Mouse (Mus musculus) stomach, embryonic 16.5 days (tissue): ENCODE measurements around the gene Plcg2. TPM values are rescaled to one million over a fixed set of nuclear protein-coding genes. Genes with fewer than 3 reads are reported as not detected.

ENCODE experiments used
- ATAC-seq: fragments of 200-750 bp; cut with Nextera tagmentation; 2 replicates; pipeline ENCODE4 v1.8.0; 2017; ENCODE audit warnings: moderate number of reproducible peaks, moderate TSS enrichment; ENCODE audit not compliant: insufficient read depth, low FRiP score
- H3K27ac ChIP-seq: fragments of 300-500 bp; sonication (generic); 2 replicates; pipeline ENCODE4 v1.5.1; 2014; ENCODE audit warnings: low read length
- H3K27me3 ChIP-seq: fragments of 300-500 bp; sonication (generic); 2 replicates; pipeline ENCODE4 v1.6.1; 2014; ENCODE audit warnings: low read length, control low read depth, mixed read lengths; ENCODE audit not compliant: control insufficient read depth, insufficient read depth
- H3K36me3 ChIP-seq: fragments of 300-500 bp; sonication (generic); 2 replicates; pipeline ENCODE4 v1.6.1; 2014; ENCODE audit warnings: low read length; ENCODE audit not compliant: control insufficient read depth, insufficient read depth
- H3K4me1 ChIP-seq: fragments of 300-500 bp; sonication (generic); 2 replicates; pipeline ENCODE4 v1.6.1; 2014; ENCODE audit warnings: low read length, control low read depth, mixed read lengths; ENCODE audit not compliant: control insufficient read depth, insufficient read depth
- H3K4me2 ChIP-seq: fragments of 300-500 bp; sonication (generic); 2 replicates; pipeline ENCODE4 v1.6.1; 2014; ENCODE audit warnings: low read depth, low read length, mixed read lengths
- H3K4me3 ChIP-seq: fragments of 300-500 bp; sonication (generic); replicated peaks from 2 replicates; pipeline ENCODE4 v1.5.1; 2014; ENCODE audit warnings: mild to moderate bottlenecking, low read length
- H3K9ac ChIP-seq: fragments of 300-500 bp; sonication (generic); 2 replicates; pipeline ENCODE4 v1.6.1; 2014; ENCODE audit warnings: low read length
- H3K9me3 ChIP-seq: fragments of 300-500 bp; sonication (generic); replicated peaks from 2 replicates; pipeline ENCODE4 v1.6.1; 2016; ENCODE audit warnings: low read length, control low read depth; ENCODE audit not compliant: control insufficient read depth
- WGBS: fragments of 180-500 bp; shearing (Covaris S2); extraction: QIAGEN DNeasy Blood & Tissue Kit; methylation state at CpG from one replicate; pipeline ENCODE4 v1.1.7; 2014; 5-methylcytosine and 5-hydroxymethylcytosine counted together
- polyA plus RNA-seq: library from polyadenylated mRNA; unstranded; fragments of >200 nt; fragmentation: Nextera tagmentation; extraction: Ambion mirVana; gene quantifications from 2 replicates; pipeline ENCODE4 v1.2.1, GENCODE M21; 2015

Plcg2 gene
- polyA plus RNA-seq, 1 experiment from 2014 or later, result 5.2 TPM

DNA sequence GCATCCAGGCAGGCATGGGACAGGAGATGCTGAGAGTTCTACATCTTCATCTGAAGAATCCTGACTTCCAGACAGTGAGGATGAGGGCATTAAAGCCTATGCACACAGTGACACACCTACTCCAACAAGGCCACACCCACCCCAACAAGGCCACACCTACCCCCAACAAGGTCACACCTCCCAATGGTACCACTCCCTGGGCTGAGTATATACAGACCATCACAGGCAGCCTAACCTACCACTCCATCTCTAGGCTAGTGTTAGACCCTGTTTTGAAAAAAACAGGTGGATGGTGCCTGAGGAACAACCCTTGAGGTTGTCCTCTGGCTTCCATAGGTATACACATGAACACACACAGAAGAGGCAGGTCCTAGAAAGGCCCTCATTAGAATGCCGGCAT, 154.2 kb downstream of the Plcg2 start:
- peak; percentile 21; the same call in 1 of the 2 replicates for ATAC-seq
- Histone ChIP-seq H3K9ac (no peak overlapping the region), H3K4me1 (no peaks in the 10 kb centered on the region), H3K27me3 (no peaks in the 10 kb centered on the region), H3K4me2 (no peak overlapping the region), H3K36me3 (no peaks in the 10 kb centered on the region), H3K27ac (no peak overlapping the region), H3K9me3 (0 out of 2 replicates have a peak, but pooled peaks cover 6% of the 10 kb centered on the region), H3K4me3 (no peak overlapping the region)
- WGBS, result 93% methylated on average over 1 of the region's 1 CpGs

GRCm38 (mm10) chr8:117658990-117659389, 160.9 kb downstream of the Plcg2 start:
- Histone ChIP-seq H3K4me1 (peaks cover 14% of the 10 kb centered on the region), H3K27ac (no peak overlapping the region), H3K9me3 (no peaks in the 10 kb centered on the region), H3K4me2 (no peak overlapping the region), H3K27me3 (no peaks in the 10 kb centered on the region), H3K4me3 (no peak overlapping the region), H3K36me3 (peaks cover 3% of the 10 kb centered on the region; the same call in 1 of the 2 replicates), H3K9ac (no peak overlapping the region)
- no peak for ATAC-seq
- WGBS, result 69% methylated on average over 7 of the region's 7 CpGs

DNA sequence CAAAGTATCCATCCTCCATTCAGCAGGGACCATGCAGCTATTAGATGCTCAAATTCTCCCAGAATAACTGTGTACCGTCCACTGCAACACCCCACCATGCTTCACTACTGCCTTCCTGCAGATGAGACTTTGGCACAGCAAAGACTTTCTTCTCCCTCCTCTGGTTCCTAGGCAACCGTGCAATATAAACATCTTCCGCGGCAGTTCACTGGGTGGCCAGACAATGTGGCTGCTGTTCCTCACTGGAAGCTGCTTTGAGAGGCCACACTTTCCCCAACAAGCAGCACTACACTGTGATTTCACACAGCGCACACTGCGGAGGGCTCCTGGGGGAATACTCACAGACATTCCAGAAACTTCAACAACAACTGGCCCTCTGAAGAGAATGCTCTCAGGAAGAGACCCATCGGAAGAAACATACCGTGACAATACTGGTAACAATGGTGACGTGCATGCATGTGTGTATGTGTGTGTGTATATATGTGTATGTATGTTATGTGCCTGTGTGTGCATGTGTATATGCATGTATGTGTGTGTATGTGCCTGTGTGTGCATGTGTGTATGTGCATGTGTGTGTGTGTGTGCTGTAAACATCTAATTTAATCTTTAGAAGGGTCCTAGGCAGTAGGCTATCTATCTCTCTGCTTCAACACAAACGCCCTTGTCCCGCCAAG, 162.4 kb downstream of the Plcg2 start:
- ATAC-seq, result peak; percentile 82
- Histone ChIP-seq H3K27ac (peak overlapping the region; percentile 57; the same call in 1 of the 2 replicates), H3K9ac (peak overlapping the region; percentile 36; the same call in 1 of the 2 replicates)

DNA sequence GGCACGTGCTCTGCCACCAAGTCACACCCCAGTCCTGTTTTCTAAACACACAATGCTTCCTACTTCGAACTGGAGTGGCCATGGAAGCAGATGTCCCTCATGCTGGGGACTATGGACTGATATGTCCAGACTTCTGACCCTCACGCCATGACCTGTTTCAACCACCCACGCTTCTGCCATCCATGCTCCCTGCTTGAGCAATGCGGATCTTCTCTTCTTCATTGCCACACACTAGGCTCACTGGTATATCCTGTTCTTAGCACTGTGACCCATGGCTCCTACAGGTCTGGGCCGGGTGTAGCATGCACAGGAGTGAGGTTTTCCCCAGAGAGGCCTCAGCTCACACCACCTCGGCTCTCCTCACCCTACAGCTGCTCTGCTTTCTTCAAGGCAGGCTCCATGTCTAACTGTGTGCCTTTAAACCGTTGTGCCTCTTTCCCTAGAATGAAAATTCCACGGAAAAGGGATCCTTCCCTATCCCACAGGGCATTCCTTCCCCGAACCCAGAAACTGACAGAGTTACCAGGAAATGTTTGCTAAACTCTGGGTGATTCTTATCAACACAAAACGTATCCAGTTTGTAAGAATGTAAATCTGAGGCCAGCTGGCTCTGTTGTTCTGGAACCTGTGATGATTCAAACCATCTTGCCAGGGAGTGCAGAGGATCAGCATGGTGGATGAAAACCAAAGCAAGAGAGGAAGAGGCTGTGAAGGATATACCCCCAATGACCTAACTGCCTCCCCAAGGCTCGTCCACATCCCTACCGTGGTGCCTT, 169.4 kb downstream of the Plcg2 start:
- WGBS, result 60% methylated on average over 13 of the region's 13 CpGs
- Histone ChIP-seq H3K27me3 (no peaks in the 10 kb centered on the region; the same call in 1 of the 2 replicates), H3K4me2 (no peak overlapping the region), H3K27ac (no peak overlapping the region), H3K36me3 (peaks cover 7% of the 10 kb centered on the region; the same call in 1 of the 2 replicates), H3K9ac (no peak overlapping the region), H3K9me3 (no peaks in the 10 kb centered on the region), H3K4me3 (no peak overlapping the region), H3K4me1 (no peaks in the 10 kb centered on the region)
- ATAC-seq, result no peak

More for the DNA sequence above, 162.4 kb downstream of the Plcg2 start:
- Histone ChIP-seq H3K4me1 (peaks cover 14% of the 10 kb centered on the region), H3K27me3 (no peaks in the 10 kb centered on the region), H3K36me3 (peaks cover 7% of the 10 kb centered on the region; the same call in 1 of the 2 replicates), H3K9me3 (no peaks in the 10 kb centered on the region), H3K4me2 (peak overlapping the region; percentile 46), H3K4me3 (peak overlapping the region; percentile 9; the same call in 1 of the 2 replicates)
- 19% methylated on average over 11 of the region's 11 CpGs for WGBS

DNA sequence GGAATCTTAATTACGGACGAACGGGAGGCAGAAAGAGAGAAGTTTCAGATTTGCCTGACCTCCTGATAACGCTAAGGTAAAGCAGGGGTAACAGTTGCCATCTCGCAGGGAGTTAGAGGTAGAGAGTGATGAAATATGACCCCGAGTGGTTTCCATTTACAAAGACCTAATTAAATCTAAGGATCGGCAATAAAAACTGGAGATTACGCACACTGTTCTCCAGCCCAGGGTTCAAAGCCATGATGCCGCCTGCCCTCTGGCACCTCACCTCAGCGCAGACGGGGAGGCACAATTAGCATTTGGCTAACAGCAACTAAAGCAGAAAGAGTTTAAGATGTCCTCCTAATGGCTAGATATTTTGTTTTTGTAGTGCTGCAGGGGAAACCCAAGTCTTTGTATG, 172.4 kb downstream of the Plcg2 start:
- 19% methylated on average over 11 of the region's 11 CpGs for whole genome bisulfite sequencing

GRCm38 (mm10) chr8:117672558-117672957, 174.5 kb downstream of the Plcg2 start:
- Histone ChIP-seq H3K4me2 (0 out of 2 replicates have a peak overlapping the region, but pooled peaks have one; percentile 85), H3K4me3 (no peak overlapping the region), H3K4me1 (no peaks in the 10 kb centered on the region), H3K36me3 (no peaks in the 10 kb centered on the region), H3K9ac (no peak overlapping the region), H3K9me3 (no peaks in the 10 kb centered on the region), H3K27ac (no peak overlapping the region), H3K27me3 (no peaks in the 10 kb centered on the region; the same call in 1 of the 2 replicates)
- no peak for ATAC-seq
- 86% methylated on average over 3 of the region's 3 CpGs for WGBS

More for the DNA sequence above, 172.4 kb downstream of the Plcg2 start:
- Histone ChIP-seq H3K27me3 (no peaks in the 10 kb centered on the region; the same call in 1 of the 2 replicates), H3K9me3 (no peaks in the 10 kb centered on the region), H3K27ac (no peak overlapping the region), H3K4me3 (no peak overlapping the region), H3K4me1 (no peaks in the 10 kb centered on the region), H3K36me3 (no peaks in the 10 kb centered on the region), H3K4me2 (no peak overlapping the region), H3K9ac (no peak overlapping the region)
- no peak for ATAC-seq

GRCm38 (mm10) chr8:117673430-117673830, 175.3 kb downstream of the Plcg2 start, which contains the start of gene Sdr42e1:
TSS of gene Sdr42e1 (minus strand) at chr8:117673689.
- WGBS, result 11% methylated on average over 17 of the region's 17 CpGs
- H3K4me3 ChIP-seq, result peak within 1 kb of the TSS; percentile 70
- peak; percentile 49; the same call in 1 of the 2 replicates for ATAC-seq
- no peaks in the 10 kb centered on the region for H3K36me3 ChIP-seq
- no peaks in the 10 kb centered on the region for H3K9me3 ChIP-seq
- no peak within 1 kb of the TSS for H3K27ac ChIP-seq
- peak within 1 kb of the TSS; percentile 85 for H3K9ac ChIP-seq
- no peaks in the 10 kb centered on the region; the same call in 1 of the 2 replicates for H3K27me3 ChIP-seq
- peak within 1 kb of the TSS; percentile 85 for H3K4me2 ChIP-seq
- H3K4me1 ChIP-seq, result no peaks in the 10 kb centered on the region

- Histone ChIP-seq H3K27ac (no peak overlapping the region), H3K4me1 (no peaks in the 10 kb centered on the region), H3K4me3 (no peak overlapping the region), H3K9me3 (no peaks in the 10 kb centered on the region), H3K9ac (no peak overlapping the region), H3K4me2 (no peak overlapping the region), H3K36me3 (no peaks in the 10 kb centered on the region), H3K27me3 (no peaks in the 10 kb centered on the region; the same call in 1 of the 2 replicates)
- 69% methylated on average over 5 of the region's 5 CpGs for WGBS
- no peak for ATAC-seq
Measured at GRCm38 (mm10) chr8:117675171-117675570, 177.1 kb downstream of the Plcg2 start.

- no peak overlapping the region for H3K4me2 ChIP-seq
- peak; percentile 29; the same call in 1 of the 2 replicates for ATAC-seq
- no peak overlapping the region for H3K4me3 ChIP-seq
- H3K27me3 ChIP-seq, result no peaks in the 10 kb centered on the region
- no peaks in the 10 kb centered on the region for H3K4me1 ChIP-seq
- H3K9me3 ChIP-seq, result no peaks in the 10 kb centered on the region
- H3K36me3 ChIP-seq, result no peaks in the 10 kb centered on the region
- peak overlapping the region; percentile 28; the same call in 1 of the 2 replicates for H3K27ac ChIP-seq
- H3K9ac ChIP-seq, result no peak overlapping the region
- WGBS, result 46% methylated on average over 9 of the region's 9 CpGs
Measured at GRCm38 (mm10) chr8:117676460-117676859, 178.4 kb downstream of the Plcg2 start.
